Mouse (Mus musculus): ENCODE measurements around the gene Gm20906. TPM values are rescaled to one million over a fixed set of nuclear protein-coding genes. Genes with fewer than 3 reads are reported as not detected.
"Not testable (repeated sequence)": the region's sequence is repeated elsewhere in the genome, so short reads cannot be mapped to it uniquely, and the experiment has no call there.

The Gm20906 gene
- polyA plus RNA-seq (2016; fragmentation: Nextera tagmentation; extraction: Ambion mirVana): not detected in 2 replicates

DNA sequence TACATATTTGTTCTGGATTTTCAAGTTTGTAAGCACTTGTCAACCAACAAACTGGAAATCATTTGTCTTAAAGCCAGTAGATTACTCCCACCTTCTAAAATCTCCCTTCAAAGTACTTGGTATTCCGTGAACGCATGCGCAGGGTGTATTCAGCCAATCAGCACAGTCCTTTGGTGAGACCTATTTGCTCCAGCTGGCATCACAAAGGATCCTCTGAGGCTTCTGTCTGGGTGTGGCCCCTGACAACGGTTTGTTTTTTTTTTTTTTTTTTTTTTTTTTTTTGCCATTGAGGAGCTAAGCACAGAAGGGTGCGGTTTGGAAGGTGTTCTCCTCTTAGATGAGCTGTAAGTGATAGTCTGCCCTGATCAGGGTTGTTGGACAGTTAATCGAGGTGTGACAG, at the start of gene Gm20906:
Gene Gm20906, plus strand, starts transcription at position 301 of the 400 bp plus-strand sequence.
- not testable (repeated sequence) for H3K27me3 ChIP-seq; H3K36me3 ChIP-seq; H3K27ac ChIP-seq (replicated peaks); ATAC-seq (ENCODE audit: low FRiP score, low read depth); H3K4me2 ChIP-seq (replicated peaks); H3K9ac ChIP-seq (replicated peaks); H3K9me3 ChIP-seq; H3K4me3 ChIP-seq; H3K4me1 ChIP-seq
- WGBS: no CpG with 5 or more reads among the region's 6 CpGs
